Mouse (Mus musculus) heart, embryonic 14.5 days (tissue): ENCODE results near the gene Agxt2. TPM values are rescaled to one million over a fixed set of nuclear protein-coding genes. Genes with fewer than 3 reads are reported as not detected.

Source experiments
- ATAC-seq: fragments of 200-750 bp; cut with Nextera tagmentation; 2 replicates; pipeline ENCODE4 v1.8.0; 2017; ENCODE audit warnings: low read depth, moderate TSS enrichment; ENCODE audit not compliant: insufficient number of reproducible peaks, insufficient read depth, low FRiP score
- H3K27ac ChIP-seq, 2 experiments: fragments of 200-500 bp in 1 of 2; fragments of 300-500 bp in 1 of 2; sonication (generic) in 1 of 2; replicated peaks in 1 of 2; 2 replicates each; pipeline ENCODE4 v1.5.1; 2012 to 2014; ENCODE audit warnings: low read depth in 2 of 2, low read length in 2 of 2, control low read depth in 1 of 2, mild to moderate bottlenecking in 1 of 2, mixed read lengths in 1 of 2; ENCODE audit not compliant: control insufficient read depth in 1 of 2, insufficient read depth in 1 of 2
- H3K27me3 ChIP-seq: fragments of 300-500 bp; sonication (generic); 2 replicates; pipeline ENCODE4 v1.6.1; 2014; ENCODE audit warnings: mild to moderate bottlenecking, low read length, control low read depth; ENCODE audit not compliant: control insufficient read depth, insufficient read depth
- H3K36me3 ChIP-seq: fragments of 300-500 bp; sonication (generic); 2 replicates; pipeline ENCODE4 v1.6.1; 2014; ENCODE audit warnings: mild to moderate bottlenecking, control low read depth, low read length, mixed read lengths; ENCODE audit not compliant: control insufficient read depth, insufficient read depth
- H3K4me1 ChIP-seq, 2 experiments: fragments of 200-500 bp in 1 of 2; fragments of 300-500 bp in 1 of 2; sonication (generic) in 1 of 2; 2 replicates each; pipeline ENCODE4 v1.6.1; 2012 to 2014; ENCODE audit warnings: low read length in 2 of 2, control low read depth in 1 of 2, mixed read lengths in 1 of 2; ENCODE audit not compliant: control insufficient read depth in 2 of 2, insufficient read depth in 2 of 2
- H3K4me2 ChIP-seq: fragments of 300-500 bp; sonication (generic); 2 replicates; pipeline ENCODE4 v1.6.1; 2014; ENCODE audit warnings: mild to moderate bottlenecking, low read length
- H3K4me3 ChIP-seq, 2 experiments: fragments of 200-500 bp in 1 of 2; fragments of 300-500 bp in 1 of 2; sonication (generic) in 1 of 2; 2 replicates each; pipeline ENCODE4 v1.5.1; 2012 to 2014; ENCODE audit warnings: low read length in 2 of 2, mild to moderate bottlenecking in 2 of 2, control low read depth in 1 of 2, low read depth in 1 of 2, moderate library complexity in 1 of 2; ENCODE audit not compliant: control insufficient read depth in 1 of 2, insufficient read depth in 1 of 2
- H3K9ac ChIP-seq: fragments of 300-500 bp; sonication (generic); 2 replicates; pipeline ENCODE4 v1.6.1; 2014; ENCODE audit warnings: mild to moderate bottlenecking, low read length
- H3K9me3 ChIP-seq: fragments of 300-500 bp; sonication (generic); 2 replicates; pipeline ENCODE4 v1.6.1; 2016; ENCODE audit warnings: low read length, control low read depth; ENCODE audit not compliant: control insufficient read depth
- WGBS: fragments of 180-500 bp; shearing (Covaris S2); extraction: QIAGEN DNeasy Blood & Tissue Kit; methylation state at CpG from one replicate; pipeline ENCODE4 v1.1.7; 2014; 5-methylcytosine and 5-hydroxymethylcytosine counted together
- polyA plus RNA-seq: library from polyadenylated mRNA; unstranded; fragments of >200 nt; fragmentation: Nextera tagmentation; extraction: Ambion mirVana; gene quantifications from 2 replicates; pipeline ENCODE4 v1.2.1, GENCODE M21; 2014

Agxt2 gene
- polyA plus RNA-seq: not detected in 2 replicates

- WGBS: 69% methylated on average over 9 of the region's 9 CpGs
Observed at GRCm38 (mm10) chr15:10358039-10358948, at the start of gene Agxt2. Gene Agxt2 (plus strand): TSS chr15:10358532.

GRCm38 (mm10) chr15:10311826-10312225 lies 46.5 kb upstream of the Agxt2 start:
- Histone ChIP-seq H3K36me3 (no peaks in the 10 kb centered on the region), H3K9ac (no peak overlapping the region), H3K9me3 (no peaks in the 10 kb centered on the region), H3K4me2 (no peak overlapping the region), H3K27me3 (no peaks in the 10 kb centered on the region), H3K27ac (no peak overlapping the region), H3K4me3 (no peak overlapping the region), H3K4me1 (no peaks in the 10 kb centered on the region)
- no peak for ATAC-seq
- WGBS: 81% methylated on average over 5 of the region's 5 CpGs

More at GRCm38 (mm10) chr15:10358039-10358948, at the start of gene Agxt2:
- no peaks in the 10 kb centered on the region for H3K4me1 ChIP-seq
- no peak within 1 kb of the TSS for H3K27ac ChIP-seq
- no peaks in the 10 kb centered on the region for H3K27me3 ChIP-seq
- H3K9me3 ChIP-seq: no peaks in the 10 kb centered on the region
- no peak within 1 kb of the TSS for H3K4me2 ChIP-seq
- no peak for ATAC-seq
- no peaks in the 10 kb centered on the region for H3K36me3 ChIP-seq
- no peak within 1 kb of the TSS for H3K4me3 ChIP-seq
- no peak within 1 kb of the TSS for H3K9ac ChIP-seq

- Histone ChIP-seq H3K36me3 (no peaks in the 10 kb centered on the region), H3K4me1 (no peaks in the 10 kb centered on the region), H3K9ac (no peak overlapping the region), H3K4me2 (no peak overlapping the region), H3K9me3 (no peaks in the 10 kb centered on the region), H3K4me3 (no peak overlapping the region), H3K27me3 (no peaks in the 10 kb centered on the region), H3K27ac (no peak overlapping the region)
- no peak for ATAC-seq
- WGBS: 48% methylated on average over 7 of the region's 7 CpGs
Observed at GRCm38 (mm10) chr15:10313522-10314455, 44.5 kb upstream of the Agxt2 start.

DNA sequence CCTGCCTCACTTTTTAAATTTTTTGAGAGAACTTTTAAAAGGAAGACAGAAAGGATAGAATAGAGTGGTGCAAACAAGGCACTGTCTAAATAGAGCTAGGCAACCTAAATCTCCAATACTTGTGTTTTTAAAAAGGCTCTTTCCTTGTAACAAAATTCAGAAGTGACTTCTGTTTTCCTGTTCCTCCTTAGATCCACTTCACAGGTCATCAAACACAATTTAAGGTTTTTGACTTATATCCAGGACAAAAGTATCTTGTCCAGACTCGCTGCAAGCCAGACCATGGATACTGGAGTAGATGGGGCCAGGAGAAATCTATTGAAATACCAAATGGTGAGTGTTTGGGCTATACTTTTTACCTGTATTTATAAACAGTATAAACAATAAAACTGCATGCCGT lies 33.3 kb upstream of the Agxt2 start, which contains the start of gene Gm21973:
Gm21973 (plus strand) TSS at position 301 of the 400 bp plus-strand sequence.
- H3K36me3 ChIP-seq: no peaks in the 10 kb centered on the region
- no peak within 1 kb of the TSS for H3K27ac ChIP-seq
- 81% methylated on average over 2 of the region's 2 CpGs for WGBS
- no peak within 1 kb of the TSS for H3K4me2 ChIP-seq
- H3K4me1 ChIP-seq: no peaks in the 10 kb centered on the region
- no peak within 1 kb of the TSS for H3K9ac ChIP-seq
- no peaks in the 10 kb centered on the region for H3K9me3 ChIP-seq
- H3K27me3 ChIP-seq: no peaks in the 10 kb centered on the region
- no peak for ATAC-seq
- no peak within 1 kb of the TSS for H3K4me3 ChIP-seq

DNA sequence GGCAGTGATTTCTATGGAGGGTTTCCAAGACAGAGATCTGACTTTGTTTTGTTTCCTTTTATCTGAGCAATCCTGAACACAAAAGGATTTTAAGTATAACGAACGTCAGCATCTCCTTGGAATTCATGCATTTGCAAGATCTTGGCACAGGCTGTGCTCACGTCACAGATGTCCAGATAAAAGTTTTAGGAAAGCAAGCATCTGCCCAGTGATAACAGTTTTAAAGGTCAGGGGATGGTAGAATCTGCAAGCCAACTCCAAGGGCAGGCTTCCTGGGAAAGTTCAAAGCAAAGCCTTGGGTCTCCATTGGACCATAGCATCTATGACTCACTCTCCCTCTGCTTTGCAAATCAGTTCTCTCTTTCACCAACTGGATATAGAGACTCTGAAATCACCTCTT lies 27.7 kb upstream of the Agxt2 start:
- no peak overlapping the region for H3K27ac ChIP-seq
- H3K27me3 ChIP-seq: no peaks in the 10 kb centered on the region
- 64% methylated on average over 3 of the region's 3 CpGs for WGBS
- no peak for ATAC-seq
- H3K9ac ChIP-seq: no peak overlapping the region
- no peaks in the 10 kb centered on the region for H3K36me3 ChIP-seq
- H3K9me3 ChIP-seq: no peaks in the 10 kb centered on the region
- no peak overlapping the region for H3K4me2 ChIP-seq
- H3K4me3 ChIP-seq: no peak overlapping the region
- no peaks in the 10 kb centered on the region for H3K4me1 ChIP-seq

DNA sequence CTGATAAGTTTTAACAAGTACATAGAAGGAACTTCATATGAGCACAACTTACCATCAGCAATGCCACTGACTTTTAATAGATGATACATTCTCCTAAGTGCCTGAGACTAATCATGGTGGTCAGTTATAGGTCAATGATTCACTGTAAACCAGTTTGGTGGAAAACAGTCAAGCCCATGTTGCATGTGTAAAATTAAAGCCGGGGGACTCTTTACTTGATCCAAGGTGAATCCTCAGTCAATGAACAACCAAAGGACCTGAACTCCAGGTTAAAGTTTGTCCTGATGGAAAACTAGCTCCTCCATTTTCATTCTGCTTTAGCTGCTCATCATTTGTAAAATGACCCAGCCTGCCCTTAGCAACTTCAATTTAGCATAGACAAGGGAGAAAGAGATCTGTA lies 25.8 kb upstream of the Agxt2 start:
- Histone ChIP-seq H3K27ac (no peak overlapping the region), H3K9me3 (no peaks in the 10 kb centered on the region), H3K4me1 (no peaks in the 10 kb centered on the region), H3K27me3 (no peaks in the 10 kb centered on the region), H3K4me2 (no peak overlapping the region), H3K9ac (no peak overlapping the region), H3K4me3 (no peak overlapping the region), H3K36me3 (no peaks in the 10 kb centered on the region)
- ATAC-seq: no peak
- 85% methylated on average over 1 of the region's 1 CpGs for WGBS

DNA sequence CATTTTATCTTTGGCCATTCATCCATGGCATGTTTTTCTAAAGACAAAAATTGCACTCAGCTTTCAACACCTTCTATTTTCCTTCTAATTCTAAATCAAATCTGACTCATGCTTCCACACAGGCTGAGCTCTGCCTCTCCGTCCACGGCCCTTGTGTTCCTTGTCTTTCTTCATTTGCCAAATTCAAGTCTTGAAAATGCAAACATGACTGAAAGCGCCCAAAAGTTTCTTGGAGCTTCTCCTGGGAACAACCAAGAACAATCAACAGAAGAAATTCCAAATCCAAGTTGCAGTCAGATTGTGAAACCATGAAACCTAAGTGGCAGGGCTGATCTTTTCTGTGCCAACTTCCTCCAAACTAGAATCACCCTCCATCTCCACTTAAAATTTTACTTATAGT lies 19.7 kb upstream of the Agxt2 start:
- whole genome bisulfite sequencing: 48% methylated on average over 3 of the region's 3 CpGs
- ATAC-seq: no peak
- Histone ChIP-seq H3K36me3 (no peaks in the 10 kb centered on the region), H3K4me2 (no peak overlapping the region), H3K9me3 (no peaks in the 10 kb centered on the region), H3K4me3 (no peak overlapping the region), H3K9ac (no peak overlapping the region), H3K4me1 (no peaks in the 10 kb centered on the region), H3K27ac (no peak overlapping the region), H3K27me3 (no peaks in the 10 kb centered on the region)
